Mouse (Mus musculus): ENCODE data around the gene Rasgrf1. TPM values are rescaled to one million over a fixed set of nuclear protein-coding genes. Genes with fewer than 3 reads are reported as not detected.

Rasgrf1 gene
- polyA plus RNA-seq, 1 experiment, result not detected

DNA sequence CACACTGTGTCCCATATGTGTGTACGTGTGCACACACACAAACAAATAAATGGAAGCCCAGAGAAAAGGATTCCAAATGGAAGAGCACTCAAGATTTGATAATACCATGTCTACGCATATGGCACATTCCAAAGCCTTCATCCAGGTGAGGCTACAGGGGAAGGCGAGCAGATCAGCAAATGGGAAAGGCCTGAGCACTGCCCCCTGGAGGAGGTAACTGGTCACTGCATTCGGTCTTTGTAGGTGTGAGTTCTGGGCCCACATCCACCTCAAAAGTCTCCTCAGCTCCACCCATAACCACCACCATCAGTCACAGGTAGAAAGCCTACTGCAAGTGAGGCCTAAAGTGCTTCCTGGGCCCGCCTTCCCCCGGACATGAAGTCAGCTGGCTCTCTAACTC is 118.0 kb downstream of the Rasgrf1 start:
- Histone ChIP-seq H3K79me2 (ENCODE audit: control insufficient read depth, insufficient read depth) (no peaks in the 10 kb centered on the region), H3ac (ENCODE audit: control insufficient read depth, insufficient read length, low read depth) (no peak overlapping the region), H3K27me3 (ENCODE audit: control insufficient read depth, insufficient read depth, insufficient read length) (no peaks in the 10 kb centered on the region), H3K79me3 (ENCODE audit: low read depth) (no peaks in the 10 kb centered on the region), H3K36me3 (ENCODE audit: control insufficient read depth, insufficient read depth) (no peaks in the 10 kb centered on the region), H3K4me3 (ENCODE audit: insufficient read depth, poor library complexity, severe bottlenecking) (no peak overlapping the region)
- TF ChIP-seq CEBPB (IDR thresholded peaks at IDR 0.05; ENCODE audit: low read depth) (no peak), MAX (IDR thresholded peaks at IDR 0.05) (no peak), FOSL1 (IDR thresholded peaks at IDR 0.05; ENCODE audit: insufficient read depth, low read length, poor library complexity, severe bottlenecking) (no peak), MYOG (IDR thresholded peaks at IDR 0.05; ENCODE audit: control insufficient read depth, extremely low read depth, insufficient read length) (no peak), CTCF (IDR thresholded peaks at IDR 0.05; ENCODE audit: control insufficient read depth, insufficient read depth, insufficient read length) (no peak), USF1 (IDR thresholded peaks at IDR 0.05; ENCODE audit: low read depth) (no peak)

DNA sequence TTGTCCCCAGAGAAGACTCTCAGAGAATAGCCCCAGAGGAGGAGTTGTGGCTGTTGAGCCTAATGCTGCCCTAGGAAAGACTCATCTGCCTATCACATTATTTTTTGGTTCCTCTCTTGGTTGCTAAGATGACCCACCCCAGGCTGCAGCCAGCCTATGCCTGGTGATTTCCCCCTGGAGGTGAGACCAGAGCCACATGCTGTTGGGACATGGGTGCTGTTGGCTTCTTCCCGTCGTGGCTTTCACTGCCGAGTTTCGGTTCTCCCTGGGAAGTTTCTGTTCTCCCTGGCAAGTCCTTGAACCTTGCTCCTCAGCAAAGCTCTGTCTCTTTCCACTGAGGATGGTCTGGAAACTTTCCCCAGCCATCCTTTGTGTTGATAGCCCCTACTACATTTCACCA is 124.2 kb downstream of the Rasgrf1 start:
- Histone ChIP-seq H3K79me3 (ENCODE audit: low read depth) (no peaks in the 10 kb centered on the region), H3K79me2 (ENCODE audit: control insufficient read depth, insufficient read depth) (no peaks in the 10 kb centered on the region), H3K27me3 (ENCODE audit: control insufficient read depth, insufficient read depth, insufficient read length) (no peaks in the 10 kb centered on the region), H3ac (ENCODE audit: control insufficient read depth, insufficient read length, low read depth) (no peak overlapping the region), H3K4me3 (ENCODE audit: insufficient read depth, poor library complexity, severe bottlenecking) (no peak overlapping the region), H3K36me3 (ENCODE audit: control insufficient read depth, insufficient read depth) (no peaks in the 10 kb centered on the region)
- TF ChIP-seq CTCF (IDR thresholded peaks at IDR 0.05; ENCODE audit: control insufficient read depth, insufficient read depth, insufficient read length), result no peak
- TF ChIP-seq FOSL1 (IDR thresholded peaks at IDR 0.05; ENCODE audit: insufficient read depth, low read length, poor library complexity, severe bottlenecking), result no peak
- TF ChIP-seq MAX (IDR thresholded peaks at IDR 0.05), result no peak
- no peak for TF ChIP-seq USF1 (IDR thresholded peaks at IDR 0.05; ENCODE audit: low read depth)
- TF ChIP-seq MYOG (IDR thresholded peaks at IDR 0.05; ENCODE audit: control insufficient read depth, extremely low read depth, insufficient read length), result no peak
- TF ChIP-seq MYOD1 (IDR thresholded peaks at IDR 0.05; ENCODE audit: control insufficient read depth, insufficient read length, low read depth), result no peak
- TF ChIP-seq CEBPB (IDR thresholded peaks at IDR 0.05; ENCODE audit: low read depth), result no peak

DNA sequence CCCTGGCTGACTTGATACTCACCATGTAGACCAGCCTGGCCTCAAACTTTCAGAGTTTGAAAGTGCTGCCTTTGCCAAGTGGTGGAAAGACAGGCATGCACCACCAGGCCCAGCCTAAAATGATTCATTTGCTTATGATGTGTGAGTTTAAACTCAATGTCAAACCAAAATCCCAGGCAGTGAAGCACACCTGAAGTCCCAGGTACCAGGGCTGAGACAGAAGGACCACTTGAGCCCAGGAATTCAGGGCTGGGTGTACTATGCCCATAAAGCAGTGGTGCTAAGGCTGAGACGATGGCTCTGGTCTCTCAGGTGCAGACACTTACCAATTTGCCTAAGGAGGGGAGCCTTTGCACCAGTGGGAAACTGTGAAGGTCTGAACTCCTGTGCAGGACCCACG is 125.5 kb downstream of the Rasgrf1 start:
- Histone ChIP-seq H3ac (ENCODE audit: control insufficient read depth, insufficient read length, low read depth) (no peak overlapping the region), H3K79me3 (ENCODE audit: low read depth) (no peaks in the 10 kb centered on the region), H3K27me3 (ENCODE audit: control insufficient read depth, insufficient read depth, insufficient read length) (no peaks in the 10 kb centered on the region), H3K36me3 (ENCODE audit: control insufficient read depth, insufficient read depth) (no peaks in the 10 kb centered on the region), H3K79me2 (ENCODE audit: control insufficient read depth, insufficient read depth) (no peaks in the 10 kb centered on the region), H3K4me3 (ENCODE audit: insufficient read depth, poor library complexity, severe bottlenecking) (no peak overlapping the region)
- TF ChIP-seq CTCF (IDR thresholded peaks at IDR 0.05; ENCODE audit: control insufficient read depth, insufficient read depth, insufficient read length), result no peak
- no peak for TF ChIP-seq MYOD1 (IDR thresholded peaks at IDR 0.05; ENCODE audit: control insufficient read depth, insufficient read length, low read depth)
- TF ChIP-seq USF1 (IDR thresholded peaks at IDR 0.05; ENCODE audit: low read depth), result no peak
- no peak for TF ChIP-seq FOSL1 (IDR thresholded peaks at IDR 0.05; ENCODE audit: insufficient read depth, low read length, poor library complexity, severe bottlenecking)
- no peak for TF ChIP-seq MAX (IDR thresholded peaks at IDR 0.05)
- TF ChIP-seq CEBPB (IDR thresholded peaks at IDR 0.05; ENCODE audit: low read depth), result no peak
- TF ChIP-seq MYOG (IDR thresholded peaks at IDR 0.05; ENCODE audit: control insufficient read depth, extremely low read depth, insufficient read length), result no peak

DNA sequence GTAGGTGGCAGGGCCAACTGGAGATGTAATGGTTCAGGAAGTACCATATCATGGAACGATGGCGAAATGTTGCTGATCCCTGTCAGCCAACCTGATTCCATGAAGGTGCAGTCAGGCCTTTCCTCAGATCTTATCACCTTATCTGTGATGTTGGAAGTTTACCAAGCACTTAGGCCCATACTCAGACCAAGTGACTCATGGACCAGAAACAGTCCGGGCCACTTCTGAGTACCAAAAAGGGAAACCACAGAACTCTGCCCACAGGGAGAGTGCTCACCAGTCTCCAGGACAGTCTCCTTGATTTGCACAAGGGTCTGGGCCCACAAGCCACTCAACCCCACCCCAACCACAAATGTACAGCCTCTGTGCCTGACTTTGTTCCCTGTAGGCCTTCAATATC is 126.1 kb downstream of the Rasgrf1 start:
- no peaks in the 10 kb centered on the region for H3K27me3 ChIP-seq (ENCODE audit: control insufficient read depth, insufficient read depth, insufficient read length)
- no peaks in the 10 kb centered on the region for H3K79me2 ChIP-seq (ENCODE audit: control insufficient read depth, insufficient read depth)
- TF ChIP-seq MAX (IDR thresholded peaks at IDR 0.05), result no peak
- TF ChIP-seq CEBPB (IDR thresholded peaks at IDR 0.05; ENCODE audit: low read depth), result no peak
- no peak for TF ChIP-seq MYOG (IDR thresholded peaks at IDR 0.05; ENCODE audit: control insufficient read depth, extremely low read depth, insufficient read length)
- no peak for TF ChIP-seq USF1 (IDR thresholded peaks at IDR 0.05; ENCODE audit: low read depth)
- TF ChIP-seq FOSL1 (IDR thresholded peaks at IDR 0.05; ENCODE audit: insufficient read depth, low read length, poor library complexity, severe bottlenecking), result no peak
- TF ChIP-seq MYOD1 (IDR thresholded peaks at IDR 0.05; ENCODE audit: control insufficient read depth, insufficient read length, low read depth), result no peak
- no peak for TF ChIP-seq CTCF (IDR thresholded peaks at IDR 0.05; ENCODE audit: control insufficient read depth, insufficient read depth, insufficient read length)
- H3K36me3 ChIP-seq (ENCODE audit: control insufficient read depth, insufficient read depth), result no peaks in the 10 kb centered on the region
- no peak overlapping the region for H3K4me3 ChIP-seq (ENCODE audit: insufficient read depth, poor library complexity, severe bottlenecking)
- no peaks in the 10 kb centered on the region for H3K79me3 ChIP-seq (ENCODE audit: low read depth)
- H3ac ChIP-seq (ENCODE audit: control insufficient read depth, insufficient read length, low read depth), result no peak overlapping the region

DNA sequence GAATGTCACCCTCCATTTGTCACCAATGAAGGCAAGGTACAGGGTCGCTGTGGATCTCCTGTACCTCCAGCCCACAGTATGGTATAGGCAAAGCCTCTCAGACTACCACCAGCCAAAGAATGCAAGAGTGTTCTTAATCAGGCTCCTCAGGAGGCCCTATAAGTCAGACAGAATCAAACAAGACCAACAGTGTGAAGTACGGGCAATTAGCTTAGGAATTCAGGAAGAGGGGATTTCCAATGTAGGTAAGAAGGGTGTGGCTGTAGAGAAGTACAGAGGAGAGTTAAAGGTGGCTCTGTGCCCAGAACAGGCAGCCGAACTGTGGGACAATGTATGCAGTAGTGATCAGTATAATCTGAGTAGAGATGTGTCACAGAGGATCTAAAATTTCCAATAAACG is 126.6 kb downstream of the Rasgrf1 start:
- Histone ChIP-seq H3K27me3 (ENCODE audit: control insufficient read depth, insufficient read depth, insufficient read length) (no peaks in the 10 kb centered on the region), H3K36me3 (ENCODE audit: control insufficient read depth, insufficient read depth) (no peaks in the 10 kb centered on the region), H3K4me3 (ENCODE audit: insufficient read depth, poor library complexity, severe bottlenecking) (no peak overlapping the region), H3ac (ENCODE audit: control insufficient read depth, insufficient read length, low read depth) (no peak overlapping the region), H3K79me2 (ENCODE audit: control insufficient read depth, insufficient read depth) (no peaks in the 10 kb centered on the region), H3K79me3 (ENCODE audit: low read depth) (no peaks in the 10 kb centered on the region)
- no peak for TF ChIP-seq CTCF (IDR thresholded peaks at IDR 0.05; ENCODE audit: control insufficient read depth, insufficient read depth, insufficient read length)
- no peak for TF ChIP-seq CEBPB (IDR thresholded peaks at IDR 0.05; ENCODE audit: low read depth)

DNA sequence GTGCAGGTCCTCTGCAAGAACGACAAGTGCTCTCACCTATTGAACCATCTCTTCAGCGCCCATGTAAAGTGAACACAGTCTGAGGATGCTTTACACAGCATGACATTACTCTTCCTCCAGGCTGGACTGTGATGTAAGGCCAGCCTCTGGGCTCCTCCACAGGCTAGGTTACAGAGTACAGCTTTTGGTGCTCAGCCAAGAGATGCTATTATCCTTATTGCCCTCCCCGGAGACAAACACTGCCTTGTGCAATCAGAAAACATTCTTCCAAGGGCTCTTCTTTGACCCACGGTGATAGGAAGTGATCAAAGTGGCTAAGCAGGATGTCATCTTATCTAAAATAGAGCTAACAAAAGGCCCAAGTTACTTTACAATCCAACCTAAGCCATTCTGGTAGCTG is 128.8 kb downstream of the Rasgrf1 start:
- Histone ChIP-seq H3K27me3 (ENCODE audit: control insufficient read depth, insufficient read depth, insufficient read length) (no peaks in the 10 kb centered on the region), H3K79me2 (ENCODE audit: control insufficient read depth, insufficient read depth) (no peaks in the 10 kb centered on the region), H3ac (ENCODE audit: control insufficient read depth, insufficient read length, low read depth) (no peak overlapping the region), H3K79me3 (ENCODE audit: low read depth) (no peaks in the 10 kb centered on the region), H3K4me3 (ENCODE audit: insufficient read depth, poor library complexity, severe bottlenecking) (no peak overlapping the region), H3K36me3 (ENCODE audit: control insufficient read depth, insufficient read depth) (no peaks in the 10 kb centered on the region)
- no peak for TF ChIP-seq CEBPB (IDR thresholded peaks at IDR 0.05; ENCODE audit: low read depth)
- no peak for TF ChIP-seq CTCF (IDR thresholded peaks at IDR 0.05; ENCODE audit: control insufficient read depth, insufficient read depth, insufficient read length)
- TF ChIP-seq MYOD1 (IDR thresholded peaks at IDR 0.05; ENCODE audit: control insufficient read depth, insufficient read length, low read depth), result no peak
- TF ChIP-seq MYOG (IDR thresholded peaks at IDR 0.05; ENCODE audit: control insufficient read depth, extremely low read depth, insufficient read length), result no peak
- no peak for TF ChIP-seq MAX (IDR thresholded peaks at IDR 0.05)
- no peak for TF ChIP-seq FOSL1 (IDR thresholded peaks at IDR 0.05; ENCODE audit: insufficient read depth, low read length, poor library complexity, severe bottlenecking)
- no peak for TF ChIP-seq USF1 (IDR thresholded peaks at IDR 0.05; ENCODE audit: low read depth)
